Mouse (Mus musculus) MEL (cell line): ENCODE measurements around the gene Gm20696. TPM values are rescaled to one million over a fixed set of nuclear protein-coding genes. Genes with fewer than 3 reads are reported as not detected.

Source experiments
- DNase-seq: peaks from one replicate; pipeline ENCODE4 v3.0.0; 2011; ENCODE audit warnings: low read depth, low spot score
- H3K27ac ChIP-seq: 2 replicates; pipeline ENCODE4 v1.5.1; 2012; ENCODE audit warnings: low read depth, mild to moderate bottlenecking, control low read depth, low read length, moderate library complexity; ENCODE audit not compliant: control insufficient read depth
- H3K27me3 ChIP-seq, 2 experiments: fragments of 150-350 bp in 1 of 2; sonication (generic) in 1 of 2; 2 replicates each; pipeline ENCODE4 v1.6.1; 2012; ENCODE audit warnings: low read length in 2 of 2, mild to moderate bottlenecking in 2 of 2, improper control_type of control experiment in 1 of 2, moderate library complexity in 1 of 2; ENCODE audit not compliant: insufficient read depth in 2 of 2, control insufficient read depth in 1 of 2
- H3K36me3 ChIP-seq, 2 experiments: 2 replicates each; pipeline ENCODE4 v1.6.1; 2012 to 2014; ENCODE audit warnings: low read length in 2 of 2, improper control_type of control experiment in 1 of 2, inconsistent platforms in 1 of 2, mild to moderate bottlenecking in 1 of 2; ENCODE audit not compliant: insufficient read depth in 2 of 2, control insufficient read depth in 1 of 2
- H3K4me1 ChIP-seq, 2 experiments: fragments of 150-350 bp in 1 of 2; sonication (generic) in 1 of 2; 2 replicates each; pipeline ENCODE4 v1.6.1; 2012; ENCODE audit warnings: low read length in 2 of 2, improper control_type of control experiment in 1 of 2, mild to moderate bottlenecking in 1 of 2; ENCODE audit not compliant: insufficient read depth in 2 of 2, control insufficient read depth in 1 of 2
- H3K4me3 ChIP-seq, 2 experiments: fragments of 150-350 bp in 1 of 2; sonication (generic) in 1 of 2; 2 replicates each; pipeline ENCODE4 v1.5.1; 2012; ENCODE audit warnings: low read depth in 2 of 2, low read length in 2 of 2, mild to moderate bottlenecking in 2 of 2, moderate library complexity in 2 of 2, control low read depth in 1 of 2, improper control_type of control experiment in 1 of 2; ENCODE audit not compliant: control insufficient read depth in 1 of 2, insufficient read depth in 1 of 2
- H3K79me2 ChIP-seq: 2 replicates; pipeline ENCODE4 v1.6.1; 2012; ENCODE audit warnings: mild to moderate bottlenecking, low read length, moderate library complexity; ENCODE audit not compliant: control insufficient read depth, poor library complexity, insufficient read depth
- H3K9ac ChIP-seq: 2 replicates; pipeline ENCODE4 v1.6.1; 2012; ENCODE audit warnings: low read depth, mild to moderate bottlenecking, control low read depth, low read length, moderate library complexity; ENCODE audit not compliant: control insufficient read depth, poor library complexity, severe bottlenecking
- H3K9me3 ChIP-seq: fragments of 150-350 bp; sonication (generic); replicated peaks from 2 replicates; pipeline ENCODE4 v1.6.1; 2012; ENCODE audit warnings: mild to moderate bottlenecking, low read length, improper control_type of control experiment, moderate library complexity; ENCODE audit not compliant: insufficient read depth
- BHLHE40 ChIP-seq: IDR thresholded peaks from 2 replicates; pipeline ENCODE4 v1.6.1; 2012; ENCODE audit warnings: low read depth, mild to moderate bottlenecking, inconsistent platforms, low read length, improper control_type of control experiment, borderline replicate concordance
- CHD2 ChIP-seq: IDR thresholded peaks from 2 replicates; pipeline ENCODE4 v1.6.1; 2011; ENCODE audit warnings: low read length, improper control_type of control experiment
- CTCF ChIP-seq, 3 experiments: IDR thresholded peaks in 2 of 3; conservative IDR thresholded peaks in 1 of 3; 2 replicates each; pipeline ENCODE4 v1.5.1; 2011 to 2012; ENCODE audit warnings: low read length in 3 of 3, low read depth in 2 of 3, mild to moderate bottlenecking in 2 of 3, improper control_type of control experiment in 1 of 3, inconsistent platforms in 1 of 3, mixed read lengths in 1 of 3, moderate library complexity in 1 of 3; ENCODE audit not compliant: control insufficient read depth in 1 of 3, insufficient read depth in 1 of 3, poor library complexity in 1 of 3, severe bottlenecking in 1 of 3
- E2F4 ChIP-seq: IDR thresholded peaks from 2 replicates; pipeline ENCODE4 v1.6.1; 2011; ENCODE audit warnings: low read depth, low read length, improper control_type of control experiment, borderline replicate concordance
- ETS1 ChIP-seq: IDR thresholded peaks from 2 replicates; pipeline ENCODE4 v1.6.1; 2012; ENCODE audit warnings: low read depth, mild to moderate bottlenecking, inconsistent platforms, low read length, improper control_type of control experiment, moderate library complexity
- GABPA ChIP-seq: IDR thresholded peaks from 2 replicates; pipeline ENCODE4 v1.6.1; 2012; ENCODE audit warnings: low read depth, mild to moderate bottlenecking, inconsistent platforms, low read length, improper control_type of control experiment, moderate library complexity
- GATA1 ChIP-seq: IDR thresholded peaks from 2 replicates; pipeline ENCODE4 v1.6.1; 2011; ENCODE audit warnings: low read depth, low read length, improper control_type of control experiment
- HCFC1 ChIP-seq: IDR thresholded peaks from 2 replicates; pipeline ENCODE4 v1.6.1; 2012; ENCODE audit warnings: low read depth, mild to moderate bottlenecking, inconsistent platforms, low read length, improper control_type of control experiment, moderate library complexity
- JUND ChIP-seq: IDR thresholded peaks from 2 replicates; pipeline ENCODE4 v1.6.1; 2011; ENCODE audit warnings: low read depth, mild to moderate bottlenecking, improper control_type of control experiment, low read length
- MAFK ChIP-seq: IDR thresholded peaks from 2 replicates; pipeline ENCODE4 v1.6.1; 2011; ENCODE audit warnings: low read depth, mild to moderate bottlenecking, low read length, improper control_type of control experiment, borderline replicate concordance
- MAZ ChIP-seq: IDR thresholded peaks from 2 replicates; pipeline ENCODE4 v1.6.1; 2012; ENCODE audit warnings: low read depth, mild to moderate bottlenecking, inconsistent platforms, low read length, improper control_type of control experiment
- MEF2A ChIP-seq: IDR thresholded peaks from 2 replicates; pipeline ENCODE4 v1.6.1; 2014; ENCODE audit warnings: low read depth, mild to moderate bottlenecking, inconsistent platforms, low read length, improper control_type of control experiment; ENCODE audit not compliant: poor library complexity, insufficient replicate concordance, severe bottlenecking; ENCODE audit errors: extremely low read depth
- MXI1 ChIP-seq: IDR thresholded peaks from 2 replicates; pipeline ENCODE4 v1.6.1; 2011; ENCODE audit warnings: mild to moderate bottlenecking, low read depth, low read length, improper control_type of control experiment
- NRF1 ChIP-seq: IDR thresholded peaks from 2 replicates; pipeline ENCODE4 v1.6.1; 2014; ENCODE audit warnings: low read depth, mild to moderate bottlenecking, inconsistent platforms, low read length, improper control_type of control experiment, moderate library complexity; ENCODE audit not compliant: poor library complexity, insufficient read depth, severe bottlenecking
- POLR2A ChIP-seq, 2 experiments: IDR thresholded peaks; 2 replicates each; pipeline ENCODE4 v1.6.1; 2011 to 2012; ENCODE audit warnings: low read length in 2 of 2, mild to moderate bottlenecking in 2 of 2, control low read depth in 1 of 2, improper control_type of control experiment in 1 of 2, low read depth in 1 of 2, moderate library complexity in 1 of 2; ENCODE audit not compliant: control insufficient read depth in 1 of 2, insufficient read depth in 1 of 2, poor library complexity in 1 of 2
- POLR2AphosphoS2 ChIP-seq: IDR thresholded peaks from 2 replicates; pipeline ENCODE4 v1.6.1; 2011; ENCODE audit warnings: low read length, improper control_type of control experiment
- RAD21 ChIP-seq: IDR thresholded peaks from 2 replicates; pipeline ENCODE4 v1.6.1; 2011; ENCODE audit warnings: mild to moderate bottlenecking, low read depth, low read length, improper control_type of control experiment
- SIN3A ChIP-seq: IDR thresholded peaks from 2 replicates; pipeline ENCODE4 v1.6.1; 2012; ENCODE audit warnings: low read length, improper control_type of control experiment, inconsistent platforms
- TAL1 ChIP-seq: IDR thresholded peaks from 2 replicates; pipeline ENCODE4 v1.6.1; 2012; ENCODE audit warnings: mild to moderate bottlenecking, inconsistent platforms, low read length, moderate library complexity, mixed read lengths
- TCF12 ChIP-seq: IDR thresholded peaks from 2 replicates; pipeline ENCODE4 v1.6.1; 2014; ENCODE audit warnings: low read depth, mild to moderate bottlenecking, inconsistent platforms, low read length, improper control_type of control experiment, moderate library complexity
- ZKSCAN1 ChIP-seq: IDR thresholded peaks from 2 replicates; pipeline ENCODE4 v1.6.1; 2012; ENCODE audit warnings: low read depth, mild to moderate bottlenecking, inconsistent platforms, low read length, improper control_type of control experiment, moderate library complexity
- ZMIZ1 ChIP-seq: IDR thresholded peaks from 2 replicates; pipeline ENCODE4 v1.6.1; 2012; ENCODE audit warnings: low read depth, mild to moderate bottlenecking, inconsistent platforms, low read length, improper control_type of control experiment, moderate library complexity
- polyA plus RNA-seq, 2 experiments: library from polyadenylated mRNA; stranded (reverse) in 1 of 2; unstranded in 1 of 2; fragments of >175 nt in 1 of 2; fragments of >200 nt in 1 of 2; gene quantifications; 2 replicates each; pipeline versions ENCODE4 v1.2.1 to v1.2.4; 2012; ENCODE audit warnings: low replicate concordance in 2 of 2, low read depth in 1 of 2; ENCODE audit not compliant: insufficient read length in 2 of 2, insufficient read depth in 1 of 2, missing spikeins in 1 of 2
- total RNA-seq: library from RNA; depleted of rRNA; stranded (reverse); fragments of 300-350 nt; gene quantifications from 2 replicates; pipeline ENCODE4 v1.2.3, GENCODE M21; 2012

Gene Gm20696
- total and polyA plus RNA-seq, 3 experiments, result 0.07 to 0.39 TPM; not detected in 1

DNA sequence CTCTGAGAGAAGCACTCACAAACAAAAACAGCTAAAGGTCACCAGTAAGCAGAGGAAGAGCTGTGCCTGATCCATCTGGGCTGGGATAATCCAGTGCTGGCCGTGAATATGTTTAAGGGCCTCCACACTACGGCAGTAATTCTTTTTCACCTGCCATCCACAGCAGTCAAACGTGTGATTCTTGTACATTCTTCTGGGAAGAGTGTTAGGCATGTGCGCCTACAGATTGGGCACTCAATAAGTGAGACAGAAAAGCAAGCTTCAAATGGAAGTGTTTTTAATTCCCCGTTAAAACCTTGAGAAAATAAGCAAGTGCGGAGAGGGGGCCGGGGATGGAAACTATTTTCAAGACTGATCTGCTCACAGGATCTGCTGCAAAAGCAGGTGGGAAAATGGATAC lies 48.7 kb downstream of the Gm20696 start:
- H3K4me1 ChIP-seq, result no peaks in the 10 kb centered on the region
- H3K79me2 ChIP-seq, result no peaks in the 10 kb centered on the region
- no peaks in the 10 kb centered on the region for H3K9me3 ChIP-seq
- no peaks in the 10 kb centered on the region for H3K36me3 ChIP-seq
- no peak for DNase-seq
- TF ChIP-seq RAD21 (no peak), MAZ (no peak), MEF2A (no peak), TCF12 (no peak), SIN3A (no peak)
- peaks cover 0 to 4% of the 10 kb centered on the region in 2 experiments; a peak in 3 of 4 replicates for H3K27me3 ChIP-seq
- no peak overlapping the region for H3K4me3 ChIP-seq
- H3K9ac ChIP-seq, result no peak overlapping the region
- H3K27ac ChIP-seq, result no peak overlapping the region

GRCm38 (mm10) chr6:99617415-99617814 lies 49.2 kb downstream of the Gm20696 start:
- TF ChIP-seq JUND, result no peak
- TF ChIP-seq GABPA, result no peak
- TF ChIP-seq POLR2AphosphoS2, result no peak
- TF ChIP-seq SIN3A, result no peak
- no peak for TF ChIP-seq HCFC1
- no peak for TF ChIP-seq BHLHE40
- no peak for TF ChIP-seq RAD21
- no peak for TF ChIP-seq MAZ
- TF ChIP-seq E2F4, result no peak
- TF ChIP-seq MAFK, result no peak
- no peak for TF ChIP-seq ZKSCAN1
- TF ChIP-seq ZMIZ1, result no peak
- TF ChIP-seq CTCF (IDR thresholded peaks at IDR 0.05 in 2 of 3, conservative IDR thresholded peaks at IDR 0.05 in 1 of 3; ENCODE audit: control insufficient read depth in 1 of 3, insufficient read depth in 1 of 3, low read depth in 2 of 3, low read length in 3 of 3, poor library complexity in 1 of 3, severe bottlenecking in 1 of 3), result no peak
- TF ChIP-seq TAL1, result no peak
- no peak for TF ChIP-seq MXI1
- TF ChIP-seq ETS1, result no peak
- no peak for TF ChIP-seq CHD2
- no peak for TF ChIP-seq GATA1
- TF ChIP-seq POLR2A (IDR thresholded peaks at IDR 0.05; ENCODE audit: control insufficient read depth in 1 of 2, insufficient read depth in 1 of 2, low read depth in 1 of 2, low read length in 2 of 2, poor library complexity in 1 of 2), result no peak
- no peak for TF ChIP-seq NRF1
- Histone ChIP-seq H3K4me1 (no peaks in the 10 kb centered on the region), H3K9me3 (no peaks in the 10 kb centered on the region), H3K4me3 (no peak overlapping the region), H3K9ac (no peak overlapping the region), H3K36me3 (no peaks in the 10 kb centered on the region), H3K27me3 (peaks cover 0 to 4% of the 10 kb centered on the region in 2 experiments; a peak in 3 of 4 replicates), H3K79me2 (no peaks in the 10 kb centered on the region), H3K27ac (no peak overlapping the region)
- DNase-seq, result no peak
